Mouse (Mus musculus): Measurements from ENCODE around the gene Gm43720. TPM values are rescaled to one million over a fixed set of nuclear protein-coding genes. Genes with fewer than 3 reads are reported as not detected.
A peak's percentile ranks its signal among the peaks of the same experiment; 100 is the strongest.

The Gm43720 gene
- 0.05 TPM in 1 of 2 replicates, not detected in the other for polyA plus RNA-seq (2014; fragmentation: Nextera tagmentation; extraction: Ambion mirVana)

DNA sequence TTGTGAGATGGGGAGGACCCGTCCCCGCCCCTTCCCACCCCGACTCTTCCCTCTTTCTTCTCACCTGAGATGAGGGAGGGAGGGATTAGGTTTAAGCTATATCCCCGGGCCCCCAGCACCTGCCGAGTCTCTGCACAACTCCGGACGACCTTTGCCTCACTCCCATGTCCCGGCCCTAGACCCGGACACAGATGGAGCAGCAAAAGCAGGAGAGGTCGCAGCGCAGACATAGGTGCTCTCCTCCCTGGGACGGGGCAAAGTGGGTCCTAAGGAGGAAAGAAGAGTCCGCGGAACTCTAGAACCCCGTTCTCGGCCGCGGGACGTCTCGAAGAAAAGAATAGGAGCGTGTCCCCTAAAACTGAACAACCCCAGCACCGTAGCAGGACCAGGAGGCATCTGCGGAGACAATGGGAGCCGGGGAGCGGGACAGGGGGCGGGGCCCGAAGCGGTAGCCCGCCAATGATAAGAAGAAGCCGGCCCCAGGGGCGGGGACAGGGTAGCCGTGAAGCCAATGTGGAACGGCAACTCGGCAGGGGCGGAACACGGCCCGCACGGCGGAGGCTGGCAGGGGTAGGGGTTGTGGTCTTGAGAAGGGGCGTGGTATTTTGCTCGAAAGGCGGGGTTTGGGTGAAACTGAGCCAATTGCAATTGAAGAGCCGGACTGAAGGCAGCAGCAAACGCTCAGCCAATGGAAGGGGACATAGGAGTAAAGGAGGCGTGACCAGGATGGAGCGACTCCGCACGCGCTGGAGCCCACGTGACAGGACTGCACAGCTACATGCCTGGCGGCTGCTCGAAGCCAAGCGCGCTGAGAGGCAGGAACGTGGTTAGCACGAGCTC, at the start of gene Gm43720, which contains the start of the genes Gpc2 and Stag3:
TSS of gene Gm43720 (minus strand) at position 374 of the 840 bp plus-strand sequence.
TSS of gene Gpc2 (minus strand) at position 421 of the 840 bp plus-strand sequence.
TSS of gene Stag3 (plus strand) at position 656 of the 840 bp plus-strand sequence.
- Histone ChIP-seq H3K4me2 (ENCODE audit: low read length) (peak within 1 kb of the TSS; percentile 68), H3K36me3 (ENCODE audit: control insufficient read depth, insufficient read depth, low read length) (no peaks in the 10 kb centered on the region), H3K9me3 (ENCODE audit: control insufficient read depth, low read length) (no peaks in the 10 kb centered on the region), H3K9ac (ENCODE audit: low read length) (peak within 1 kb of the TSS; percentile 63), H3K4me3 (ENCODE audit: control insufficient read depth in 1 of 2, insufficient read depth in 1 of 2, low read depth in 1 of 2, low read length in 2 of 2) (peak within 1 kb of the TSS; percentile 47 to 81), H3K4me1 (ENCODE audit: control insufficient read depth in 2 of 2, insufficient read depth in 2 of 2, low read length in 2 of 2) (peaks cover 3 to 4% of the 10 kb centered on the region in 2 experiments; a peak in 3 of 4 replicates), H3K27me3 (ENCODE audit: control insufficient read depth, insufficient read depth, low read length) (peaks cover 10% of the 10 kb centered on the region; the same call in 1 of the 2 replicates), H3K27ac (replicated peaks in 1 of 2; ENCODE audit: control insufficient read depth in 1 of 2, insufficient read depth in 1 of 2, low read depth in 2 of 2, low read length in 2 of 2) (no peak within 1 kb of the TSS)
- peak; percentile 98 for ATAC-seq (ENCODE audit: insufficient number of reproducible peaks, insufficient read depth, low FRiP score, low read depth)
- WGBS, result under 1% methylated on average over 56 of the region's 56 CpGs

DNA sequence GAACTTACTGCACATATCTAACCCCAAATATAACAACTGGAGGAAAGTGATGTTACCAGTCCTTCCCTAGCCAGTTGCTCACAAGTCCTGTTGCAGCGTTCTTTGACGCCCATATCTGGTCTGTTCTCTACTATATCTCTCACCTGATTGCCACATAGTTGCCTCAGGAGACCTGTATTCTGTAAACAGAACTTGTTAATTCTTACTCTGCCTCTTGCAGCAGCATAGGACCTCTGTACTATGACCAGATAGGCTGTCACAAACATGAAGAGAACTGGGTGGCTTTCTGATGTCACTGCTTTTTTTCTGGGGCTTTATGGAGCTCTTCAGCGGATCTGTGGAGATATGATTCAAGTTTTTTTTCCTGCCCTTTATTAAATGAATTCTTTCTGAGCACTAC, 33.0 kb upstream of the Gm43720 start:
- H3K36me3 ChIP-seq (ENCODE audit: control insufficient read depth, insufficient read depth, low read length), result no peaks in the 10 kb centered on the region
- 68% methylated on average over 3 of the region's 3 CpGs for WGBS
- ATAC-seq (ENCODE audit: insufficient number of reproducible peaks, insufficient read depth, low FRiP score, low read depth), result no peak
- H3K4me2 ChIP-seq (ENCODE audit: low read length), result no peak overlapping the region
- no peak overlapping the region for H3K4me3 ChIP-seq (ENCODE audit: control insufficient read depth in 1 of 2, insufficient read depth in 1 of 2, low read depth in 1 of 2, low read length in 2 of 2)
- H3K9ac ChIP-seq (ENCODE audit: low read length), result no peak overlapping the region
- no peaks in the 10 kb centered on the region for H3K4me1 ChIP-seq (ENCODE audit: control insufficient read depth in 2 of 2, insufficient read depth in 2 of 2, low read length in 2 of 2)
- H3K27me3 ChIP-seq (ENCODE audit: control insufficient read depth, insufficient read depth, low read length), result no peaks in the 10 kb centered on the region
- H3K27ac ChIP-seq (replicated peaks in 1 of 2; ENCODE audit: control insufficient read depth in 1 of 2, insufficient read depth in 1 of 2, low read depth in 2 of 2, low read length in 2 of 2), result no peak overlapping the region
- H3K9me3 ChIP-seq (ENCODE audit: control insufficient read depth, low read length), result no peaks in the 10 kb centered on the region

DNA sequence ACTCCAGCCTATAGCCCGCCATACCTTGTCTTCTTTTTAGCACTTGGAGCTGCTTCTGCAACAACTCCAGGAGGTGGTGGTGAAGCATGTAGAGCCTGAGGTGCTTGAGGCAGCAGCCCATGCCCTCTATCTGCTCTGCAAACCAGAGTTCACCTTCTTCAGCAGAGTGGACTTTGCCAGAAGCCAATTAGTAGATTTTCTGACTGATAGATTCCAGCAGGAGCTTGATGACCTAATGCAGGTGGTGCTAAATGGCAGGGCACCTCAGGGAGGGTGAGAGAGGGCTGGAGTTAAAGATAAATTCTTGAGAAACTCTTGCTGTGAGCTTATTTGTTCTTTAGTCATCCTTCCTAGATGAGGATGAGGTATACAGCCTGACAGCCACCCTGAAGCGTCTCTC, 19.9 kb upstream of the Gm43720 start:
- Histone ChIP-seq H3K4me3 (ENCODE audit: control insufficient read depth in 1 of 2, insufficient read depth in 1 of 2, low read depth in 1 of 2, low read length in 2 of 2) (no peak overlapping the region), H3K4me1 (ENCODE audit: control insufficient read depth in 2 of 2, insufficient read depth in 2 of 2, low read length in 2 of 2) (no peaks in the 10 kb centered on the region)
- 73% methylated on average over 2 of the region's 2 CpGs for WGBS

DNA sequence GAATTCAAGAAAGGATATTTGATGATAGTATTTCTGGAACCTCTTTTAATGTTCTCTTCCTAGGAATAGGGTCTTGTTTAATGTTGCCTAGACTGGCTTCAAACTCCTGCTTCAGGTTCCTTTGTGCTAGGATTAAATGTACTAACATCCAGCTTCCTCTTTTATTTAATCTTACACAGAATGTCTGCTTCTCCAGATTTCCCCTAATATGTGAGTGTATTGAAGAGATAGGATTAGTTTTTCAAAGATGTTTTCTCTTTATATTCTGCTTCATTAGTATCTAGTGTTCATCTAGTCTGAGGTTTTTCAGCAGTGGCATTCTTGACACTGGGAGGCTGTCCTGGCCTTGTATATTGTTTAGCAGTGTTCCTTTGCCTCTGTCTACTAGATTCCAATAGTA, 14.4 kb upstream of the Gm43720 start:
- H3K4me1 ChIP-seq (ENCODE audit: control insufficient read depth in 2 of 2, insufficient read depth in 2 of 2, low read length in 2 of 2), result no peaks in the 10 kb centered on the region
- H3K27me3 ChIP-seq (ENCODE audit: control insufficient read depth, insufficient read depth, low read length), result no peaks in the 10 kb centered on the region
- H3K9ac ChIP-seq (ENCODE audit: low read length), result no peak overlapping the region
- H3K4me3 ChIP-seq (ENCODE audit: control insufficient read depth in 1 of 2, insufficient read depth in 1 of 2, low read depth in 1 of 2, low read length in 2 of 2), result no peak overlapping the region
- H3K4me2 ChIP-seq (ENCODE audit: low read length), result no peak overlapping the region
- ATAC-seq (ENCODE audit: insufficient number of reproducible peaks, insufficient read depth, low FRiP score, low read depth), result no peak
- no peaks in the 10 kb centered on the region for H3K9me3 ChIP-seq (ENCODE audit: control insufficient read depth, low read length)
- H3K36me3 ChIP-seq (ENCODE audit: control insufficient read depth, insufficient read depth, low read length), result no peaks in the 10 kb centered on the region
- H3K27ac ChIP-seq (replicated peaks in 1 of 2; ENCODE audit: control insufficient read depth in 1 of 2, insufficient read depth in 1 of 2, low read depth in 2 of 2, low read length in 2 of 2), result no peak overlapping the region

More for the DNA sequence above, 19.9 kb upstream of the Gm43720 start:
- H3K27ac ChIP-seq (replicated peaks in 1 of 2; ENCODE audit: control insufficient read depth in 1 of 2, insufficient read depth in 1 of 2, low read depth in 2 of 2, low read length in 2 of 2), result no peak overlapping the region
- no peak for ATAC-seq (ENCODE audit: insufficient number of reproducible peaks, insufficient read depth, low FRiP score, low read depth)
- no peaks in the 10 kb centered on the region for H3K27me3 ChIP-seq (ENCODE audit: control insufficient read depth, insufficient read depth, low read length)
- no peak overlapping the region for H3K4me2 ChIP-seq (ENCODE audit: low read length)
- H3K9ac ChIP-seq (ENCODE audit: low read length), result no peak overlapping the region
- no peaks in the 10 kb centered on the region for H3K9me3 ChIP-seq (ENCODE audit: control insufficient read depth, low read length)
- H3K36me3 ChIP-seq (ENCODE audit: control insufficient read depth, insufficient read depth, low read length), result no peaks in the 10 kb centered on the region

DNA sequence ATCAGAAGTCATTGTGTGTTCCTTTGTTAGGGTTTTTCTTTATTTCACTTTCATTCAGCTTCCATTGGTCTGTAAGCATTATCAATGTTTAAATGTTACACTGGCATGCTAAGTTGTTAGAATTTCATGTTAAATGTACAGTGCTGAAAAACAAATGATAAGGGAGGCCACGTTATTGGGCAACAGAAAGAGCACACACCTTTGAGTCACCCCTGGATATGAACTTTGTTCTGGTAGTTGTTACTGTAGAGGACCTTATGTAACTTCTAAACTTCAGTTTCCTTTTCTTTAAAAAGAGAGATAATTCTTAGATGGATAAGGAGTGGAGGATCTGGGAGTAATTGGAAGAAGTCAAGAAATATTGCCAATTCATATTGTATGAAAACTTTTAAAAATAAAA, 11.9 kb upstream of the Gm43720 start:
- H3K4me3 ChIP-seq (ENCODE audit: control insufficient read depth in 1 of 2, insufficient read depth in 1 of 2, low read depth in 1 of 2, low read length in 2 of 2), result no peak overlapping the region
- no peak overlapping the region for H3K27ac ChIP-seq (replicated peaks in 1 of 2; ENCODE audit: control insufficient read depth in 1 of 2, insufficient read depth in 1 of 2, low read depth in 2 of 2, low read length in 2 of 2)
- no peaks in the 10 kb centered on the region for H3K36me3 ChIP-seq (ENCODE audit: control insufficient read depth, insufficient read depth, low read length)
- no peak overlapping the region for H3K9ac ChIP-seq (ENCODE audit: low read length)
- H3K4me2 ChIP-seq (ENCODE audit: low read length), result no peak overlapping the region
- H3K27me3 ChIP-seq (ENCODE audit: control insufficient read depth, insufficient read depth, low read length), result no peaks in the 10 kb centered on the region
- no peaks in the 10 kb centered on the region for H3K4me1 ChIP-seq (ENCODE audit: control insufficient read depth in 2 of 2, insufficient read depth in 2 of 2, low read length in 2 of 2)
- ATAC-seq (ENCODE audit: insufficient number of reproducible peaks, insufficient read depth, low FRiP score, low read depth), result no peak
- no peaks in the 10 kb centered on the region for H3K9me3 ChIP-seq (ENCODE audit: control insufficient read depth, low read length)
- WGBS, result 65% methylated on average over 1 of the region's 1 CpGs

DNA sequence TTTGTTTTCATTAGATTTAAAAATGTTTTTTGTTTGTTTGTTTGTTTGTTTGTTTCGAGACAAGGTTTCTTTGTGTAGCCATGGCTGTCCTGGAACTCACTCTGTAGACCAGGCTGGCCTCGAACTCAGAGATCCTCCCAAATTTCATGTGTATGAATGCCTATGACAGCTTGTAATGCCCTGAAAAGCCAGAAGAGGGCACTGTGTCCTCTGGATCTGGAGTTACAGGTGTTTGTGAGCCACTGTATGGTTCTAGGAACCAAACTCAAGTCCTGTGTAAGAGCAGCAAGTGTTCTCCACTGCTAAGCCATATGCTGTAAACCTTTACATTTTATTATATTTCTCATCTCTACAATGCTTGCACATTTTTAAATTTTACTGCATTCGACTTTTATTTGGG, 8.1 kb upstream of the Gm43720 start:
- H3K36me3 ChIP-seq (ENCODE audit: control insufficient read depth, insufficient read depth, low read length), result no peaks in the 10 kb centered on the region
- no peak overlapping the region for H3K27ac ChIP-seq (replicated peaks in 1 of 2; ENCODE audit: control insufficient read depth in 1 of 2, insufficient read depth in 1 of 2, low read depth in 2 of 2, low read length in 2 of 2)
- H3K4me3 ChIP-seq (ENCODE audit: control insufficient read depth in 1 of 2, insufficient read depth in 1 of 2, low read depth in 1 of 2, low read length in 2 of 2), result no peak overlapping the region
- ATAC-seq (ENCODE audit: insufficient number of reproducible peaks, insufficient read depth, low FRiP score, low read depth), result no peak
- WGBS, result 74% methylated on average over 3 of the region's 3 CpGs
- no peaks in the 10 kb centered on the region for H3K4me1 ChIP-seq (ENCODE audit: control insufficient read depth in 2 of 2, insufficient read depth in 2 of 2, low read length in 2 of 2)
- no peak overlapping the region for H3K9ac ChIP-seq (ENCODE audit: low read length)
- no peak overlapping the region for H3K4me2 ChIP-seq (ENCODE audit: low read length)
- H3K27me3 ChIP-seq (ENCODE audit: control insufficient read depth, insufficient read depth, low read length), result no peaks in the 10 kb centered on the region
- no peaks in the 10 kb centered on the region for H3K9me3 ChIP-seq (ENCODE audit: control insufficient read depth, low read length)

DNA sequence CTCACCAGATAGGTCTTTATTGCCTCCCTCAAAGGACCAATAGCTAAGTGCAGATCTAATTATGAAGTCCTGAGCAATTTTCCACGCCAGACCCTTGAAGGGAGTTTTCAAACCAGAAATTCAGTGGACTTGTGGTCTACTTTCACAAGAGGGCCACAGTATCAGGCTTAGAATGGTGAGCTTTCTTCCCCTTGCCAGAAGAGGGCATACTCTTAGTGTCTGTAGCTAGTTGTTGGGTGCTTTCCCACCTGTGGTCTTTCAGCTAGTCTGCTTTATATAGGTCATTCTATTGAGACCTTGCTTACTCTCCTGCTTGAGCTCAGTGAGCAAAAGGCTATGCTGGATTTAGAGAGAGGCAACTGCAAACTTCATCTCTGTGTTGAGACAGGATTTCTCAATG, 3.8 kb upstream of the Gm43720 start:
- no peaks in the 10 kb centered on the region for H3K9me3 ChIP-seq (ENCODE audit: control insufficient read depth, low read length)
- no peak overlapping the region for H3K9ac ChIP-seq (ENCODE audit: low read length)
- peaks cover 3 to 4% of the 10 kb centered on the region in 2 experiments; a peak in 3 of 4 replicates for H3K4me1 ChIP-seq (ENCODE audit: control insufficient read depth in 2 of 2, insufficient read depth in 2 of 2, low read length in 2 of 2)
- peaks cover 7% of the 10 kb centered on the region; the same call in 1 of the 2 replicates for H3K27me3 ChIP-seq (ENCODE audit: control insufficient read depth, insufficient read depth, low read length)
- no peak for ATAC-seq (ENCODE audit: insufficient number of reproducible peaks, insufficient read depth, low FRiP score, low read depth)
- H3K4me3 ChIP-seq (ENCODE audit: control insufficient read depth in 1 of 2, insufficient read depth in 1 of 2, low read depth in 1 of 2, low read length in 2 of 2), result no peak overlapping the region
- no peak overlapping the region for H3K4me2 ChIP-seq (ENCODE audit: low read length)
- no peak overlapping the region for H3K27ac ChIP-seq (replicated peaks in 1 of 2; ENCODE audit: control insufficient read depth in 1 of 2, insufficient read depth in 1 of 2, low read depth in 2 of 2, low read length in 2 of 2)
- WGBS, result 53% methylated on average over 1 of the region's 1 CpGs
- no peaks in the 10 kb centered on the region for H3K36me3 ChIP-seq (ENCODE audit: control insufficient read depth, insufficient read depth, low read length)

All from heart, embryonic 14.5 days (tissue).